Mouse (Mus musculus): ENCODE data around the gene Cebpz. TPM values are rescaled to one million over a fixed set of nuclear protein-coding genes. Genes with fewer than 3 reads are reported as not detected.

Gene Cebpz
- polyA plus RNA-seq, 1 experiment, result 6.3 TPM

GRCm38 (mm10) chr17:78909374-78909773, 27.5 kb downstream of the Cebpz start:
- no peak overlapping the region for H3K4me3 ChIP-seq (ENCODE audit: extremely low read depth, insufficient read depth, insufficient read length)
- no peak overlapping the region for H3K27ac ChIP-seq (ENCODE audit: insufficient read depth, low read length)
- no peaks in the 10 kb centered on the region for H3K4me1 ChIP-seq (ENCODE audit: control insufficient read depth, insufficient read depth, insufficient read length)
- no peaks in the 10 kb centered on the region for H3K36me3 ChIP-seq (ENCODE audit: control insufficient read depth, insufficient read depth, low read length)
- TF ChIP-seq CTCF (IDR thresholded peaks at IDR 0.05; ENCODE audit: extremely low read depth, insufficient read depth, insufficient read length, insufficient replicate concordance), result no peak
- TF ChIP-seq POLR2A (IDR thresholded peaks at IDR 0.05; ENCODE audit: low read depth, low read length), result no peak
- no peak for DNase-seq (ENCODE audit: low read depth in 1 of 2, low spot score in 2 of 2)
- 77% methylated on average over 2 of the region's 2 CpGs for WGBS
- no peaks in the 10 kb centered on the region for H3K27me3 ChIP-seq (ENCODE audit: control insufficient read depth, insufficient read depth, low read length)

DNA sequence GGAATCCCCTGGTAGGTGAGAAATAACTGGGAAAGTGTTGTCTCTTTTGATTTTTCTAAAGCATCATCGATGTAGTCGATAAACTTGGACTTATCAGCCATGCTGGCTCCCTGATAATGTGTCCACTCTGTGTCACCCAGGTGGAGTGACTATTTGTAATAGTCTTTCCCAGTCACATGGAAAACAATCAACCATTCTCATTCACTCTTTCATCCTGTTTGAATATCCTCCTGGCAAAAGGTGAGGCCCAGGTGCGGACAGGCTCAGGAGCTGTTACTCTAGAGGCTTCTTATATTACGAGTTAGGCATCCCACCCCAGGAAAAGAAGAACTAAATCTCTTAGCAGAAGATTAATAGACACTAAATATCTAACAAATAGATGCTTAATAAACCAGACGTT, 30.0 kb downstream of the Cebpz start, which contains the start of gene Sult6b1:
TSS of gene Sult6b1 (minus strand) at position 101 of the 400 bp plus-strand sequence.
- no peaks in the 10 kb centered on the region for H3K36me3 ChIP-seq (ENCODE audit: control insufficient read depth, insufficient read depth, low read length)
- no peaks in the 10 kb centered on the region for H3K27me3 ChIP-seq (ENCODE audit: control insufficient read depth, insufficient read depth, low read length)
- H3K4me1 ChIP-seq (ENCODE audit: control insufficient read depth, insufficient read depth, insufficient read length), result no peaks in the 10 kb centered on the region; the same call in 1 of the 2 replicates
- DNase-seq (ENCODE audit: low read depth in 1 of 2, low spot score in 2 of 2), result no peak
- WGBS, result 87% methylated on average over 5 of the region's 5 CpGs
- no peak for TF ChIP-seq CTCF (IDR thresholded peaks at IDR 0.05; ENCODE audit: extremely low read depth, insufficient read depth, insufficient read length, insufficient replicate concordance)
- no peak for TF ChIP-seq POLR2A (IDR thresholded peaks at IDR 0.05; ENCODE audit: low read depth, low read length)
- no peak within 1 kb of the TSS for H3K4me3 ChIP-seq (ENCODE audit: extremely low read depth, insufficient read depth, insufficient read length)
- no peak within 1 kb of the TSS for H3K27ac ChIP-seq (ENCODE audit: insufficient read depth, low read length)

GRCm38 (mm10) chr17:78903158-78903557, 33.7 kb downstream of the Cebpz start:
- Histone ChIP-seq H3K4me1 (ENCODE audit: control insufficient read depth, insufficient read depth, insufficient read length) (no peaks in the 10 kb centered on the region; the same call in 1 of the 2 replicates), H3K4me3 (ENCODE audit: extremely low read depth, insufficient read depth, insufficient read length) (no peak overlapping the region)
- 81% methylated on average over 2 of the region's 2 CpGs for WGBS

DNA sequence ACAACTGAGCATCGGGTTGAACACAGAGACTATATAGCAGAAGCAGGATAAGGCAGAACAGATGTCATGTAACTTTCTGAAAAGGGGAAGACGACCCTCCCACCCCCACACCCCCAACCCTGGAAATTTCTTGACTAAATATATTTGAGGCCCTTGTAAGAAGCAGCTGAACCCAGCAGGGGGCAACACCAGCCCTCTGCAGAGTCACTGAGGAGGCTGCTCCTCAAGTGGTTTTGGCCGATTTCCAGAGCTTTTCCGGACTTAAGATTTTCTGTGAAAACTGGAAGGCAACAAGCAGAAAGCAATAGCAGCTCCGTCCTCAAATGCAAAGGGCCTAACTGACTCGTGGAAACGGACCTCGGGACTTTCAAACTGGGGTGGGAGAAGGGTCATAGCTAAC, 41.5 kb downstream of the Cebpz start:
- Histone ChIP-seq H3K36me3 (ENCODE audit: control insufficient read depth, insufficient read depth, low read length) (no peaks in the 10 kb centered on the region), H3K4me1 (ENCODE audit: control insufficient read depth, insufficient read depth, insufficient read length) (no peaks in the 10 kb centered on the region), H3K27me3 (ENCODE audit: control insufficient read depth, insufficient read depth, low read length) (no peaks in the 10 kb centered on the region), H3K4me3 (ENCODE audit: extremely low read depth, insufficient read depth, insufficient read length) (no peak overlapping the region), H3K27ac (ENCODE audit: insufficient read depth, low read length) (no peak overlapping the region)
- TF ChIP-seq CTCF (IDR thresholded peaks at IDR 0.05; ENCODE audit: extremely low read depth, insufficient read depth, insufficient read length, insufficient replicate concordance) (peak; percentile 36; the same call in 1 of the 2 replicates), POLR2A (IDR thresholded peaks at IDR 0.05; ENCODE audit: low read depth, low read length) (no peak)
- WGBS, result 2% methylated on average over 8 of the region's 8 CpGs
- no peak for DNase-seq (ENCODE audit: low read depth in 1 of 2, low spot score in 2 of 2)

More at GRCm38 (mm10) chr17:78903158-78903557, 33.7 kb downstream of the Cebpz start:
- H3K27ac ChIP-seq (ENCODE audit: insufficient read depth, low read length), result no peak overlapping the region
- no peak for DNase-seq (ENCODE audit: low read depth in 1 of 2, low spot score in 2 of 2)
- TF ChIP-seq POLR2A (IDR thresholded peaks at IDR 0.05; ENCODE audit: low read depth, low read length), result no peak
- no peaks in the 10 kb centered on the region for H3K36me3 ChIP-seq (ENCODE audit: control insufficient read depth, insufficient read depth, low read length)
- no peaks in the 10 kb centered on the region for H3K27me3 ChIP-seq (ENCODE audit: control insufficient read depth, insufficient read depth, low read length)

DNA sequence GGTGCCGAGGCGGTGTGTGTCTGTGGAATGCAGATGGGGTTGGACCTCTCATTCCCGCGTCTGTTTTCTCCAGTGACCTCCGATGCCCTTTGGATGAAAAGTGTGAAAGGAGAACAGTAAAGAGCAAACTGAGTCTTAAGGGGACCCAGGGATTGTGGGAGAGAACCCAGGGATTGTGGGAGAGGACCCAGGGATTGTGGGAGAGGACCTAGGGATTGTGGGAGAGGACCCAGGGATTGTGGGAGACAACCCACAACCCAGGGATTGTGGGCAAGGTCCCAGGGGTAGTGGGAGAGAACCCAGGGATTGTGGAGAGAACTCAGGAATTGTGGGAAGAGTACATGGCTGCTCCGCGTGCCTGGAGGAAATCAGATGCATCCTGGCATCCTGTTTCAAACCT, 41.9 kb downstream of the Cebpz start:
- Histone ChIP-seq H3K4me1 (ENCODE audit: control insufficient read depth, insufficient read depth, insufficient read length) (no peaks in the 10 kb centered on the region), H3K27me3 (ENCODE audit: control insufficient read depth, insufficient read depth, low read length) (no peaks in the 10 kb centered on the region), H3K4me3 (ENCODE audit: extremely low read depth, insufficient read depth, insufficient read length) (no peak overlapping the region), H3K27ac (ENCODE audit: insufficient read depth, low read length) (no peak overlapping the region), H3K36me3 (ENCODE audit: control insufficient read depth, insufficient read depth, low read length) (no peaks in the 10 kb centered on the region)
- no peak for DNase-seq (ENCODE audit: low read depth in 1 of 2, low spot score in 2 of 2)
- no peak for TF ChIP-seq POLR2A (IDR thresholded peaks at IDR 0.05; ENCODE audit: low read depth, low read length)
- no peak for TF ChIP-seq CTCF (IDR thresholded peaks at IDR 0.05; ENCODE audit: extremely low read depth, insufficient read depth, insufficient read length, insufficient replicate concordance)
- WGBS, result 72% methylated on average over 7 of the region's 7 CpGs

GRCm38 (mm10) chr17:78891020-78891419, 45.8 kb downstream of the Cebpz start:
- H3K36me3 ChIP-seq (ENCODE audit: control insufficient read depth, insufficient read depth, low read length), result no peaks in the 10 kb centered on the region
- no peaks in the 10 kb centered on the region for H3K4me1 ChIP-seq (ENCODE audit: control insufficient read depth, insufficient read depth, insufficient read length)
- H3K4me3 ChIP-seq (ENCODE audit: extremely low read depth, insufficient read depth, insufficient read length), result no peak overlapping the region
- 75% methylated on average over 9 of the region's 9 CpGs for WGBS
- TF ChIP-seq CTCF (IDR thresholded peaks at IDR 0.05; ENCODE audit: extremely low read depth, insufficient read depth, insufficient read length, insufficient replicate concordance), result no peak
- TF ChIP-seq POLR2A (IDR thresholded peaks at IDR 0.05; ENCODE audit: low read depth, low read length), result no peak
- no peaks in the 10 kb centered on the region for H3K27me3 ChIP-seq (ENCODE audit: control insufficient read depth, insufficient read depth, low read length)
- no peak for DNase-seq (ENCODE audit: low read depth in 1 of 2, low spot score in 2 of 2)
- no peak overlapping the region for H3K27ac ChIP-seq (ENCODE audit: insufficient read depth, low read length)

DNA sequence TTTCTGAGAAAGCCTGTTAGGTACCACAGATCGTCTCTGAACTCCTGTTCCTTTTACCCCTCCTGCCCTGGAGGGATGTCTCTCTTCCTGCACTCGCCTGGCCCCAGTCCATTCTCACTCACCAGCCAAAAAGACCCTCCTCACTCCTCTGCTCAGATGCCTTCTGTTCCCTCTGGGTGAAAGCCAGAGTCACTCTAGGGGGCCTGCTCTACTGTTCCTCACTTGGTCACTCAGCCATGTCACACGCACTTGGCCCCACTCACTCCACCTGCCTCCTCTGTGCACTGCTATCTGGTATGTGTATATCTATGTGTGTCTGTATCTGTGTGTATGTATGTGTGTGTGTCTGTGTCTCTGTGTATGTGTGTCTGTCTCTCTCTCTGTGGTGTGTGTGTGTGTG, 47.7 kb downstream of the Cebpz start:
- no peak for DNase-seq (ENCODE audit: low read depth in 1 of 2, low spot score in 2 of 2)
- 59% methylated on average over 3 of the region's 3 CpGs for WGBS
- no peaks in the 10 kb centered on the region for H3K4me1 ChIP-seq (ENCODE audit: control insufficient read depth, insufficient read depth, insufficient read length)
- TF ChIP-seq POLR2A (IDR thresholded peaks at IDR 0.05; ENCODE audit: low read depth, low read length) (no peak), CTCF (IDR thresholded peaks at IDR 0.05; ENCODE audit: extremely low read depth, insufficient read depth, insufficient read length, insufficient replicate concordance) (no peak)
- no peaks in the 10 kb centered on the region for H3K36me3 ChIP-seq (ENCODE audit: control insufficient read depth, insufficient read depth, low read length)
- no peaks in the 10 kb centered on the region for H3K27me3 ChIP-seq (ENCODE audit: control insufficient read depth, insufficient read depth, low read length)
- H3K4me3 ChIP-seq (ENCODE audit: extremely low read depth, insufficient read depth, insufficient read length), result no peak overlapping the region
- no peak overlapping the region for H3K27ac ChIP-seq (ENCODE audit: insufficient read depth, low read length)
